Mouse (Mus musculus): Measurements from ENCODE around the gene Il24. TPM values are rescaled to one million over a fixed set of nuclear protein-coding genes. Genes with fewer than 3 reads are reported as not detected.

Il24 gene
- total and polyA plus RNA-seq, 3 experiments: not detected

DNA sequence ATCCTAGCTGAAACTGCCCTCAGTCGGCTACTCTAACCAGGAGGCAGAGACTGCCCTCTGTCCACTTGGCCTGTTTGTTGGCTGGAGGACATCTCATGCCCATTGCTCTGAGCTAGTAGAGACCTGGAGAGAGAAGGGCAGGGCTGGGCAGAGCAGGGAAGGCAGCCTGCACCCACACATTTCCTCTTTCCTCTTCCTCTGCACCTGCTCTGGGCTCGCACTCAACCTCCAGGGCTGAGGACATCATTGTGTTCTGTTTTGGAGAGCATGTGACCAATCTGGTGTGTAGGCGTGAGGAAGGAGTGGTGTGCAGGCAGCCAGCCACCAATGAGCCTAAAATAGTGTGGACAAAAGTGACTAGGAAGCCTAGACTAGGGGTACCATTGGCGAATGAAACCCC, 23.0 kb downstream of the Il24 start:
- no peaks in the 10 kb centered on the region for H3K79me2 ChIP-seq (replicated peaks; ENCODE audit: control insufficient read depth, insufficient read depth, low read length)
- intact Hi-C loops (cut with DNase I): no loop called here
- H3K27me3 ChIP-seq (ENCODE audit: control insufficient read depth, insufficient read depth, low read length): no peaks in the 10 kb centered on the region
- TF ChIP-seq CTCF (IDR thresholded peaks at IDR 0.05) (no peak), POLR2A (IDR thresholded peaks at IDR 0.05; ENCODE audit: insufficient read depth, low read depth, low read length) (no peak), EP300 (IDR thresholded peaks at IDR 0.05; ENCODE audit: insufficient read depth, low read depth, low read length) (no peak)
- no peaks in the 10 kb centered on the region for H3K36me3 ChIP-seq (ENCODE audit: control insufficient read depth, insufficient read depth, low read length)
- peak in 1 of 2 experiments; percentile 36 for DNase-seq
- H3K9ac ChIP-seq (ENCODE audit: low read depth, low read length): no peak overlapping the region
- H3K4me3 ChIP-seq: no peak overlapping the region
- WGBS: 53% methylated on average over 4 of the region's 4 CpGs
- H3K27ac ChIP-seq: no peak overlapping the region
- H3K4me1 ChIP-seq (ENCODE audit: control insufficient read depth, insufficient read depth, low read length): no peaks in the 10 kb centered on the region

- TF ChIP-seq EP300 (IDR thresholded peaks at IDR 0.05; ENCODE audit: insufficient read depth, low read depth, low read length) (no peak), CTCF (IDR thresholded peaks at IDR 0.05) (no peak), POLR2A (IDR thresholded peaks at IDR 0.05; ENCODE audit: insufficient read depth, low read depth, low read length) (no peak)
- 82% methylated on average over 4 of the region's 4 CpGs for WGBS
- Histone ChIP-seq H3K27ac (no peak overlapping the region), H3K4me1 (ENCODE audit: control insufficient read depth, insufficient read depth, low read length) (no peaks in the 10 kb centered on the region), H3K79me2 (replicated peaks; ENCODE audit: control insufficient read depth, insufficient read depth, low read length) (no peaks in the 10 kb centered on the region), H3K9ac (ENCODE audit: low read depth, low read length) (no peak overlapping the region), H3K36me3 (ENCODE audit: control insufficient read depth, insufficient read depth, low read length) (no peaks in the 10 kb centered on the region), H3K4me3 (no peak overlapping the region), H3K27me3 (ENCODE audit: control insufficient read depth, insufficient read depth, low read length) (no peaks in the 10 kb centered on the region)
- intact Hi-C loops (cut with DNase I): no loop called here
- no peak for DNase-seq
Observed at GRCm38 (mm10) chr1:130857456-130857855, 29.8 kb downstream of the Il24 start.

- H3K27me3 ChIP-seq (ENCODE audit: control insufficient read depth, insufficient read depth, low read length): no peaks in the 10 kb centered on the region
- H3K27ac ChIP-seq: no peak overlapping the region
- no peak overlapping the region for H3K9ac ChIP-seq (ENCODE audit: low read depth, low read length)
- no peaks in the 10 kb centered on the region for H3K4me1 ChIP-seq (ENCODE audit: control insufficient read depth, insufficient read depth, low read length)
- 81% methylated on average over 2 of the region's 2 CpGs for WGBS
- no peak overlapping the region for H3K4me3 ChIP-seq
- DNase-seq: no peak
- no peaks in the 10 kb centered on the region for H3K79me2 ChIP-seq (replicated peaks; ENCODE audit: control insufficient read depth, insufficient read depth, low read length)
- TF ChIP-seq CTCF (IDR thresholded peaks at IDR 0.05) (no peak), EP300 (IDR thresholded peaks at IDR 0.05; ENCODE audit: insufficient read depth, low read depth, low read length) (no peak), POLR2A (IDR thresholded peaks at IDR 0.05; ENCODE audit: insufficient read depth, low read depth, low read length) (no peak)
- intact Hi-C loops (cut with DNase I): no loop called here
- H3K36me3 ChIP-seq (ENCODE audit: control insufficient read depth, insufficient read depth, low read length): no peaks in the 10 kb centered on the region
Observed at GRCm38 (mm10) chr1:130855723-130856122, 31.5 kb downstream of the Il24 start.

DNA sequence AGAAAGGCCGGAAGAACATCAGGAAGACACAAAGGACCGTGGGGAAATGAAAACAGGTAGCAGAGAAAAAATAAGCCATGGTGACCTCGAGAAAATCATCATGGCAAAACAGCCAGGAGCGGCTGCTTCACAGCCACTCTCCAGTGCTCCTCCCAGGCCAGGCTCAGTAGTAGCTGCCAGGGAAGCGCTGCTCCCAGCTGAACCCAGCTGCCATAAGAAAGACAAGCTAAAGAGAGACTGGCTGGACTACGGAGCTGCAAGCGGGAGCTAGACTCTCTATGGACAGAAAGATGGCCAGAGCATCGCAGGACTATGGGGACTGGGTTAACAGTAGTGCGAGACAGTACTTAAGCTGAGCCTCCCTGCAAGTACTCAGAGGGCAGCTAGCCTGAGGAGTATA, 32.4 kb downstream of the Il24 start:
- WGBS: 76% methylated on average over 9 of the region's 9 CpGs
- TF ChIP-seq POLR2A (IDR thresholded peaks at IDR 0.05; ENCODE audit: insufficient read depth, low read depth, low read length) (no peak), EP300 (IDR thresholded peaks at IDR 0.05; ENCODE audit: insufficient read depth, low read depth, low read length) (no peak), CTCF (IDR thresholded peaks at IDR 0.05) (no peak)
- intact Hi-C loops (cut with DNase I): no loop called here
- H3K4me3 ChIP-seq: no peak overlapping the region
- no peaks in the 10 kb centered on the region for H3K79me2 ChIP-seq (replicated peaks; ENCODE audit: control insufficient read depth, insufficient read depth, low read length)
- no peaks in the 10 kb centered on the region for H3K4me1 ChIP-seq (ENCODE audit: control insufficient read depth, insufficient read depth, low read length)
- no peaks in the 10 kb centered on the region for H3K27me3 ChIP-seq (ENCODE audit: control insufficient read depth, insufficient read depth, low read length)
- no peak overlapping the region for H3K27ac ChIP-seq
- no peaks in the 10 kb centered on the region for H3K36me3 ChIP-seq (ENCODE audit: control insufficient read depth, insufficient read depth, low read length)
- DNase-seq: no peak
- H3K9ac ChIP-seq (ENCODE audit: low read depth, low read length): no peak overlapping the region

GRCm38 (mm10) chr1:130850405-130850804, 36.8 kb downstream of the Il24 start:
- Histone ChIP-seq H3K36me3 (ENCODE audit: control insufficient read depth, insufficient read depth, low read length) (no peaks in the 10 kb centered on the region), H3K4me1 (ENCODE audit: control insufficient read depth, insufficient read depth, low read length) (no peaks in the 10 kb centered on the region), H3K27me3 (ENCODE audit: control insufficient read depth, insufficient read depth, low read length) (no peaks in the 10 kb centered on the region), H3K9ac (ENCODE audit: low read depth, low read length) (no peak overlapping the region), H3K4me3 (no peak overlapping the region), H3K27ac (no peak overlapping the region), H3K79me2 (replicated peaks; ENCODE audit: control insufficient read depth, insufficient read depth, low read length) (no peaks in the 10 kb centered on the region)
- TF ChIP-seq POLR2A (IDR thresholded peaks at IDR 0.05; ENCODE audit: insufficient read depth, low read depth, low read length) (no peak), CTCF (IDR thresholded peaks at IDR 0.05) (no peak), EP300 (IDR thresholded peaks at IDR 0.05; ENCODE audit: insufficient read depth, low read depth, low read length) (no peak)
- intact Hi-C loops (cut with DNase I): no loop called here
- 54% methylated on average over 5 of the region's 5 CpGs for WGBS
- no peak for DNase-seq

GRCm38 (mm10) chr1:130849530-130850214, 37.6 kb downstream of the Il24 start:
- no peaks in the 10 kb centered on the region for H3K4me1 ChIP-seq (ENCODE audit: control insufficient read depth, insufficient read depth, low read length)
- no peak overlapping the region for H3K9ac ChIP-seq (ENCODE audit: low read depth, low read length)
- no peaks in the 10 kb centered on the region for H3K79me2 ChIP-seq (replicated peaks; ENCODE audit: control insufficient read depth, insufficient read depth, low read length)
- no peak overlapping the region for H3K4me3 ChIP-seq
- DNase-seq: no peak
- 88% methylated on average over 10 of the region's 10 CpGs for WGBS
- intact Hi-C loops (cut with DNase I): no loop called here
- no peak overlapping the region for H3K27ac ChIP-seq
- no peaks in the 10 kb centered on the region for H3K36me3 ChIP-seq (ENCODE audit: control insufficient read depth, insufficient read depth, low read length)
- no peaks in the 10 kb centered on the region for H3K27me3 ChIP-seq (ENCODE audit: control insufficient read depth, insufficient read depth, low read length)
- TF ChIP-seq CTCF (IDR thresholded peaks at IDR 0.05) (no peak), POLR2A (IDR thresholded peaks at IDR 0.05; ENCODE audit: insufficient read depth, low read depth, low read length) (no peak), EP300 (IDR thresholded peaks at IDR 0.05; ENCODE audit: insufficient read depth, low read depth, low read length) (no peak)
